Mouse (Mus musculus) stomach, postnatal 0 days (tissue): ENCODE results near the gene Spink4. TPM values are rescaled to one million over a fixed set of nuclear protein-coding genes. Genes with fewer than 3 reads are reported as not detected.

Experiments
- ATAC-seq: fragments of 200-750 bp; cut with Nextera tagmentation; 2 replicates; pipeline ENCODE4 v1.8.0; 2017; ENCODE audit not compliant: low FRiP score, low TSS enrichment
- DNase-seq: peaks from one replicate; pipeline ENCODE4 v3.0.0-alpha.2; 2016; ENCODE audit warnings: low spot score
- H3K27ac ChIP-seq: fragments of 300-500 bp; sonication (generic); replicated peaks from 2 replicates; pipeline ENCODE4 v1.5.1; 2014; ENCODE audit warnings: mild to moderate bottlenecking, control low read depth
- H3K27me3 ChIP-seq: fragments of 300-500 bp; sonication (generic); 2 replicates; pipeline ENCODE4 v1.6.1; 2014; ENCODE audit warnings: low read length; ENCODE audit not compliant: control insufficient read depth, insufficient read depth
- H3K36me3 ChIP-seq: fragments of 300-500 bp; sonication (generic); 2 replicates; pipeline ENCODE4 v1.6.1; 2014; ENCODE audit warnings: low read length, mixed read lengths; ENCODE audit not compliant: control insufficient read depth, insufficient read depth
- H3K4me1 ChIP-seq: fragments of 300-500 bp; sonication (generic); replicated peaks from 2 replicates; pipeline ENCODE4 v1.6.1; 2014; ENCODE audit warnings: antibody characterized with exemption; ENCODE audit not compliant: control insufficient read depth, insufficient read depth
- H3K4me2 ChIP-seq: fragments of 300-500 bp; sonication (generic); replicated peaks from 2 replicates; pipeline ENCODE4 v1.6.1; 2014; ENCODE audit warnings: low read depth, mild to moderate bottlenecking, control low read depth, moderate library complexity
- H3K4me3 ChIP-seq: fragments of 300-500 bp; sonication (generic); 2 replicates; pipeline ENCODE4 v1.5.1; 2014; ENCODE audit warnings: low read depth, low read length, control low read depth
- H3K9ac ChIP-seq: fragments of 300-500 bp; sonication (generic); 2 replicates; pipeline ENCODE4 v1.6.1; 2014; ENCODE audit warnings: mild to moderate bottlenecking, low read length, control low read depth, mixed read lengths
- H3K9me3 ChIP-seq: fragments of 300-500 bp; sonication (generic); 2 replicates; pipeline ENCODE4 v1.6.1; 2016; ENCODE audit warnings: low read length; ENCODE audit not compliant: control insufficient read depth
- CTCF ChIP-seq: IDR thresholded peaks from 2 replicates; pipeline ENCODE4 v1.5.1; 2016; ENCODE audit warnings: antibody characterized with exemption, low read depth, mild to moderate bottlenecking, moderate library complexity
- EP300 ChIP-seq: optimal IDR thresholded peaks from 2 replicates; pipeline ENCODE3; 2016; ENCODE audit warnings: antibody characterized with exemption
- WGBS: fragments of 180-500 bp; shearing (Covaris S2); extraction: QIAGEN DNeasy Blood & Tissue Kit; methylation state at CpG from one replicate; pipeline ENCODE4 v1.1.7; 2014; 5-methylcytosine and 5-hydroxymethylcytosine counted together
- polyA plus RNA-seq: library from polyadenylated mRNA; unstranded; fragments of >200 nt; fragmentation: Nextera tagmentation; extraction: Ambion mirVana; gene quantifications from 2 replicates; pipeline ENCODE4 v1.2.1, GENCODE M21; 2015

The Spink4 gene
- polyA plus RNA-seq, 1 experiment from 2014 or later, result 86.9 TPM

- ATAC-seq, result no peak
- TF ChIP-seq EP300 (no peak), CTCF (no peak)
- H3K27ac ChIP-seq, result no peak overlapping the region
- no peaks in the 10 kb centered on the region for H3K9me3 ChIP-seq
- no peaks in the 10 kb centered on the region for H3K36me3 ChIP-seq
- no peak overlapping the region for H3K4me2 ChIP-seq
- no peak overlapping the region for H3K9ac ChIP-seq
- no peak for DNase-seq
- no peak overlapping the region for H3K4me3 ChIP-seq
- H3K27me3 ChIP-seq, result no peaks in the 10 kb centered on the region
- peaks cover 6% of the 10 kb centered on the region for H3K4me1 ChIP-seq
- WGBS, result 75% methylated on average over 20 of the region's 20 CpGs
Observed at GRCm38 (mm10) chr4:40875842-40876241, 44.0 kb upstream of the Spink4 start.

DNA sequence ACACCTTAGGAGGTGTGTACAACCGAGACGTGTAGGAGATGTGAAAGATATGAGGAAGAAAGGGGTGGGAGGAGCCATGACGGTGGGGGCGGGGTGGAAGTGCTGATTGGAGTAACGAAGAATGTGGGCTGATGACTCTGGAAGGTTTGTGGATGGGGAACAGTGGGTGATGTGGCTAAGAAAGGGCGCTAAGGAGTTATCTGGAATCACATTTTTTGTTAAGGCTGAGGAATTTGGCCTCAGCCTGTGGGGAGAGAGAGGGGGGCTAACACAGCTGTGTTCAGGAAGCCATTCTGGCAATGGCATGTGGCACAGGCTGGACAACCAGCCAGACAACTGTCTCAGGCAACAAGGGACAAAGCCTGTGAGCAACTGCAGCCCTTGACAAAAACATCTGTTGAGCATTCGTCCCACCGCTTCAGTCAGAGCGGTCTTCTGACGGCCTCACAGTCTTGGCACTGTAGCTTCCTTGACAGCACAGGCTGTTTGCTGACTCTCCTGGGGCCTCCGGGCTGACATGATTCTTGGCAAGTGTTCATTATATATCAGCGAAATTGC is 43.0 kb upstream of the Spink4 start:
- H3K4me1 ChIP-seq, result peaks cover 6% of the 10 kb centered on the region
- H3K4me2 ChIP-seq, result peak overlapping the region; percentile 28
- H3K36me3 ChIP-seq, result no peaks in the 10 kb centered on the region
- TF ChIP-seq CTCF (no peak), EP300 (no peak)
- no peaks in the 10 kb centered on the region for H3K9me3 ChIP-seq
- peak overlapping the region; percentile 49; the same call in 1 of the 2 replicates for H3K27ac ChIP-seq
- H3K27me3 ChIP-seq, result no peaks in the 10 kb centered on the region
- DNase-seq, result peak; percentile 69
- 7% methylated on average over 12 of the region's 12 CpGs for WGBS
- H3K4me3 ChIP-seq, result no peak overlapping the region
- no peak overlapping the region for H3K9ac ChIP-seq
- ATAC-seq, result peak; percentile 70

GRCm38 (mm10) chr4:40877528-40877927 is 42.3 kb upstream of the Spink4 start:
- H3K4me2 ChIP-seq, result peak overlapping the region; percentile 28; the same call in 1 of the 2 replicates
- no peaks in the 10 kb centered on the region for H3K9me3 ChIP-seq
- 75% methylated on average over 5 of the region's 5 CpGs for WGBS
- DNase-seq (no peak), ATAC-seq (no peak)
- H3K27me3 ChIP-seq, result no peaks in the 10 kb centered on the region
- H3K4me1 ChIP-seq, result peaks cover 6% of the 10 kb centered on the region
- no peak overlapping the region for H3K4me3 ChIP-seq
- H3K36me3 ChIP-seq, result no peaks in the 10 kb centered on the region
- H3K27ac ChIP-seq, result no peak overlapping the region; the same call in 1 of the 2 replicates
- no peak overlapping the region for H3K9ac ChIP-seq
- no peak for TF ChIP-seq EP300
- TF ChIP-seq CTCF, result no peak

DNA sequence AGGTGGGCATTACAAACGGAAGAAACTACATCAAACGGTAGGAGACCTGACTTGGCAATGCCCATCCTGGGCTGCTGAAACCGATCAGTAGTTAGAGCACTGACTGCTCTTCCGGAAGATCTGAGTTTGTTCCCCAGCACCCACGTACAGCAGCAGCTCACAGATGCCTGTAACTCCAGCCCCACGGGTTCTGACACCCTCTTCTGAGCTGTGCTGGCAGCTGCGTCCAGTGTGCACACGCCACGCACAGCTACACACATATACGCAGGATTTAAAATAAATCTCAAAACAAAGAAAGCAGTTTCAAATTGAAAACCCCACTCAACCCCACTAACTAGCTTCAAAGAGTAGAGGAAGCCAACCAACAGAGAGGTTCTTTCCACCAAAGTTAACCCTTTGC is 36.7 kb upstream of the Spink4 start:
- H3K27ac ChIP-seq, result no peak overlapping the region
- 78% methylated on average over 10 of the region's 10 CpGs for WGBS
- no peak for DNase-seq
- H3K27me3 ChIP-seq, result no peaks in the 10 kb centered on the region
- no peaks in the 10 kb centered on the region for H3K9me3 ChIP-seq
- H3K4me3 ChIP-seq, result no peak overlapping the region
- no peak overlapping the region for H3K4me2 ChIP-seq
- TF ChIP-seq EP300, result no peak
- TF ChIP-seq CTCF, result no peak
- H3K9ac ChIP-seq, result no peak overlapping the region
- ATAC-seq, result no peak
- peaks cover 6% of the 10 kb centered on the region; the same call in 1 of the 2 replicates for H3K4me1 ChIP-seq
- H3K36me3 ChIP-seq, result no peaks in the 10 kb centered on the region

DNA sequence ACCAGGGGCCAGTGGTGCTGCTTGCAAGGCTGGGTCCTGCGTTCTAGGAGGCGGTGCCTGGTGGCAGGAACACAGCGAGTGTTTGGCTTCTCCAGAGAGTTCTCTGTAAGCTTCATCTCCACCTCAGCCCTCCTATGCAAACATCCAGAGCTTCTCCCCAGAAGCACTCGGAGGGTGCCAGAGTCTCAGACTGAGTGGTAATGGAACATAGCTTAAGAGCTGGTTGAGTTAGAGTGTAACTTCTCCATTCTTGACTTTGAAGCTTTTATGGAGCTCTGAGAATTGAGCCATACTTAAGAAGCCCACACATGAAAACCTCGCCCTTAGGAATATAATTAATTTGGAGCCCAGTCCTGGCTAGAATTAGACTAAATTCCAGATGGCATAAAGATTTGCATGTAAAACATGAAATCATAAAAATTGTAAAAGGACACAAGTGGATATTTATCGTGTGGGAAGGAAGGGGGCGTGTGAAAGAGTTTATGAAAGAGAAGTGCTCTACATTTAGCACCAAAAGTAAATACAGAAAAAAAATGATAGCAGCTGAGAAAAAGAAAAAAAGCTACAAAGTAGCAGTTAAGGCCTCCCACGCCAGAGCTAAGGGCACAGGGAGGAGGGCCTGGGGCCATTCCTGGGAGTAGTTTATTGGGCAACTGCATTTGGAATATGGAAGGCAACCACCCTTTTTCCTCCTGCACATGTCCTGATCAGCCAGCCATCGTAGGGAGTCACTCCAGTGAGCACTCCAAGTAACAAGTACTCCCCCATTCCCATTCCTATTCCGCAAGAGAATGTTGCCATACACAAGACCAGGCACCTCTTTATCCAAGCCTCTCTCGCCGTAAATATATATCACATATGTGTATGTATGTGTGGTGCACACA is 35.3 kb upstream of the Spink4 start:
- no peak for DNase-seq
- Histone ChIP-seq H3K9ac (no peak overlapping the region), H3K9me3 (no peaks in the 10 kb centered on the region), H3K4me1 (peaks cover 6% of the 10 kb centered on the region; the same call in 1 of the 2 replicates), H3K27ac (no peak overlapping the region), H3K4me2 (no peak overlapping the region), H3K36me3 (no peaks in the 10 kb centered on the region), H3K4me3 (no peak overlapping the region), H3K27me3 (no peaks in the 10 kb centered on the region)
- WGBS, result 63% methylated on average over 12 of the region's 12 CpGs
- TF ChIP-seq CTCF, result no peak
- TF ChIP-seq EP300, result no peak
- ATAC-seq, result no peak

DNA sequence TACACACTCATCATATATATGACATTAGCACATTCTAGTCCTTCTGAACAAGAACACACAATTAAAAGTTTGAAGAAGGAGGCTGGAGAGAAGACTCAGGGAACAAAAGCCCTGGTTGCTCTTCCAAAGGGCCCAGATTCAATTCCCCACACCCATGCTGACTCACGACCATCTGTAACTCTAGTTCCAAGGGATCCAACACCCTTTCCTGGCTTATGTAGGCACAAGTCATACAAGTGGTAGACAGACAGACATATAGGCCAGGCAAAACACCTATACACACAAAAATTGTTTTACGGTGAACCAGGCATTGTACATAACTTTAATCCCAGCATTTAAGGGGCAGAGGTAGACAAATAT is 34.7 kb upstream of the Spink4 start:
- WGBS, result 52% methylated on average over 2 of the region's 2 CpGs
- H3K9me3 ChIP-seq, result no peaks in the 10 kb centered on the region
- H3K27ac ChIP-seq, result no peak overlapping the region
- H3K27me3 ChIP-seq, result no peaks in the 10 kb centered on the region
- no peak for DNase-seq
- no peak overlapping the region for H3K4me2 ChIP-seq
- no peaks in the 10 kb centered on the region for H3K36me3 ChIP-seq
- no peak overlapping the region for H3K9ac ChIP-seq
- peaks cover 6% of the 10 kb centered on the region; the same call in 1 of the 2 replicates for H3K4me1 ChIP-seq
- no peak for ATAC-seq
- no peak overlapping the region for H3K4me3 ChIP-seq
- TF ChIP-seq CTCF (no peak), EP300 (no peak)
